Mouse (Mus musculus) myocyte (in vitro differentiated cells): ENCODE measurements around the gene Epas1.

ENCODE experiments used
- CEBPB ChIP-seq: IDR thresholded peaks from 2 replicates; pipeline ENCODE4 v1.6.1; 2011; ENCODE audit warnings: mild to moderate bottlenecking, moderate library complexity; ENCODE audit not compliant: poor library complexity, insufficient read depth, severe bottlenecking
- E2F4 ChIP-seq: IDR thresholded peaks from one replicate; pipeline ENCODE4 v1.6.1; 2011; ENCODE audit warnings: mild to moderate bottlenecking, control low read depth, moderate library complexity; ENCODE audit not compliant: insufficient read depth
- MAX ChIP-seq: IDR thresholded peaks from one replicate; pipeline ENCODE4 v1.6.1; 2011; ENCODE audit warnings: low read depth, mild to moderate bottlenecking, control low read depth
- MYOD1 ChIP-seq, 3 experiments: IDR thresholded peaks; one replicate each; pipeline ENCODE4 v1.6.1; 2011; ENCODE audit warnings: control low read depth in 2 of 3, low read depth in 2 of 3, mild to moderate bottlenecking in 2 of 3, moderate library complexity in 1 of 3; ENCODE audit not compliant: insufficient read length in 2 of 3, control insufficient read depth in 1 of 3
- MYOG ChIP-seq, 3 experiments: IDR thresholded peaks; one replicate each; pipeline ENCODE4 v1.6.1; 2011; ENCODE audit warnings: control low read depth in 2 of 3, low read depth in 2 of 3, mild to moderate bottlenecking in 2 of 3; ENCODE audit not compliant: insufficient read length in 2 of 3, control insufficient read depth in 1 of 3, insufficient read depth in 1 of 3
- POLR2A ChIP-seq: IDR thresholded peaks from one replicate; pipeline ENCODE4 v1.6.1; 2011; ENCODE audit warnings: low read depth, mild to moderate bottlenecking, control low read depth, moderate library complexity; ENCODE audit not compliant: insufficient read length
- POLR2AphosphoS2 ChIP-seq: IDR thresholded peaks from one replicate; pipeline ENCODE4 v1.6.1; 2011; ENCODE audit warnings: low read depth, control low read depth; ENCODE audit not compliant: insufficient read length
- REST ChIP-seq: IDR thresholded peaks from one replicate; pipeline ENCODE4 v1.6.1; 2011; ENCODE audit warnings: mild to moderate bottlenecking, control low read depth, moderate library complexity; ENCODE audit not compliant: insufficient read depth, insufficient read length
- SRF ChIP-seq: IDR thresholded peaks from one replicate; pipeline ENCODE4 v1.6.1; 2011; ENCODE audit warnings: low read depth; ENCODE audit not compliant: control insufficient read depth, insufficient read length
- TCF12 ChIP-seq: IDR thresholded peaks from one replicate; pipeline ENCODE4 v1.6.1; 2011; ENCODE audit warnings: mild to moderate bottlenecking, control low read depth; ENCODE audit not compliant: poor library complexity, insufficient read depth, severe bottlenecking
- TCF3 ChIP-seq: IDR thresholded peaks from one replicate; pipeline ENCODE4 v1.6.1; 2011; ENCODE audit warnings: low read depth, control low read depth; ENCODE audit not compliant: insufficient read length
- USF1 ChIP-seq: IDR thresholded peaks from one replicate; pipeline ENCODE4 v1.6.1; 2011; ENCODE audit warnings: low read depth, mild to moderate bottlenecking, control low read depth, moderate library complexity

DNA sequence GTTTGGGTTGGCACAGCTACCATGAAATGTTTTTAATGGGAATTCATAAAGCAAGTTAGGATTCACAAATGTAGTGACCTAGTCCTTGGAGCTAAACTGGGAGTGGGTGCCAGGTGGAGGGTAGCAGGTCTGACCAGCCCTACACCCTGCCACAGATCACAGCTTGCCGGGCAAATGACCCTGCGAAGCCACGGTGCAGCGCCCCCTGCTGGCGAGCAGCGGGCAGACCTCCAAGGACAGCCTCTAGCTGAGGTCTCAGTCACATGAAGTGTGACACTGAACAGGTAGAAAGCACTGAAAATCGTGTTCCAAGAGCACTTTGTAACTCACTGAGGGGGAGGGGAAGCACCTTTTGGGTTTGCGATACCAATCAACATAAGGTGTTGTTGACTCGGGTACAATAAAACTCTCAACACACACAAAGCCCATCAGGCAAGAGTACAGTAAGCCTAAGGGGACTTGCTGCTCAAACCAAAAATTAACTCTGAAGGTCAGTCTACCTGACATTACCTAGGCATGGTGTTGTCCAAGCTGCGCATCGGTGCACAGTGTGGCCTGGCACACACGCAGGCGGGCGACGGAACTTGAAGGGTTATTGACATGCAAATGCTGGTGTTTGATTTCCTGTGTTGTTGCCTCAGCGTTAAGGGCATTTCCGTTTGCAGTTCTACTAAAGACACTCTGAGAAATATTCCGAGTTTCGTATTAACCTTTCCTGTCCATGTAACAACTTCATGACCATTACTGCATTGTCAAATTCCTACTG lies 79.2 kb downstream of the Epas1 start:
- no peak for TF ChIP-seq POLR2A
- TF ChIP-seq MYOG (IDR thresholded peaks at IDR 0.05; ENCODE audit: control insufficient read depth in 1 of 3, insufficient read depth in 1 of 3, insufficient read length in 2 of 3, low read depth in 2 of 3) = no peak
- TF ChIP-seq USF1 = no peak
- no peak for TF ChIP-seq E2F4
- no peak for TF ChIP-seq MAX
- TF ChIP-seq TCF12 = no peak
- no peak for TF ChIP-seq CEBPB
- no peak for TF ChIP-seq TCF3
- no peak for TF ChIP-seq MYOD1 (IDR thresholded peaks at IDR 0.05; ENCODE audit: control insufficient read depth in 1 of 3, insufficient read length in 2 of 3, low read depth in 2 of 3)
- TF ChIP-seq POLR2AphosphoS2 = no peak
- TF ChIP-seq SRF = no peak
- TF ChIP-seq REST = no peak
